Mouse (Mus musculus): ENCODE measurements around the gene Wnk3. TPM values are rescaled to one million over a fixed set of nuclear protein-coding genes. Genes with fewer than 3 reads are reported as not detected.
"Not testable (repeated sequence)": the region's sequence is repeated elsewhere in the genome, so short reads cannot be mapped to it uniquely, and the experiment has no call there.

The Wnk3 gene
- polyA plus RNA-seq (2015; fragmentation: Nextera tagmentation; extraction: Ambion mirVana): 0.98 and 1.0 TPM in 2 replicates

GRCm38 (mm10) chrX:151197778-151198177 is at the start of gene Wnk3:
Gene Wnk3, plus strand, starts transcription at chrX:151198078.
- ATAC-seq (ENCODE audit: extremely low read depth, insufficient number of reproducible peaks, low FRiP score, low TSS enrichment): no peak
- Histone ChIP-seq H3K4me2 (no peak within 1 kb of the TSS), H3K9ac (no peak within 1 kb of the TSS), H3K27ac (replicated peaks) (no peak within 1 kb of the TSS), H3K27me3 (replicated peaks) (no peaks in the 10 kb centered on the region), H3K4me1 (no peaks in the 10 kb centered on the region), H3K36me3 (no peaks in the 10 kb centered on the region), H3K4me3 (no peak within 1 kb of the TSS), H3K9me3 (no peaks in the 10 kb centered on the region)
- WGBS: 78% methylated on average over 2 of the region's 2 CpGs

GRCm38 (mm10) chrX:151158414-151158813 is 39.5 kb upstream of the Wnk3 start:
- H3K4me1 ChIP-seq: no peaks in the 10 kb centered on the region
- no peak for ATAC-seq (ENCODE audit: extremely low read depth, insufficient number of reproducible peaks, low FRiP score, low TSS enrichment)
- H3K4me2 ChIP-seq: no peak overlapping the region
- H3K4me3 ChIP-seq: no peak overlapping the region
- H3K9me3 ChIP-seq: no peaks in the 10 kb centered on the region
- no peak overlapping the region for H3K9ac ChIP-seq
- H3K36me3 ChIP-seq: no peaks in the 10 kb centered on the region
- 33% methylated on average over 6 of the region's 6 CpGs for WGBS
- H3K27me3 ChIP-seq (replicated peaks): no peaks in the 10 kb centered on the region
- no peak overlapping the region for H3K27ac ChIP-seq (replicated peaks)

- no peaks in the 10 kb centered on the region for H3K27me3 ChIP-seq (replicated peaks)
- no peaks in the 10 kb centered on the region for H3K4me1 ChIP-seq
- H3K9ac ChIP-seq: peak overlapping the region; percentile 68
- no peaks in the 10 kb centered on the region for H3K9me3 ChIP-seq
- H3K4me2 ChIP-seq: peak overlapping the region; percentile 68
- ATAC-seq (ENCODE audit: extremely low read depth, insufficient number of reproducible peaks, low FRiP score, low TSS enrichment): peak; percentile 39; the same call in 1 of the 2 replicates
- H3K36me3 ChIP-seq: no peaks in the 10 kb centered on the region
- H3K27ac ChIP-seq (replicated peaks): peak overlapping the region; percentile 72; the same call in 1 of the 2 replicates
- peak overlapping the region; percentile 60 for H3K4me3 ChIP-seq
- WGBS: 15% methylated on average over 23 of the region's 25 CpGs
These were observed 29.3 kb upstream of the Wnk3 start for GRCm38 (mm10) chrX:151168438-151169131.

- Histone ChIP-seq H3K4me3 (peak overlapping the region; percentile 60), H3K27me3 (replicated peaks) (no peaks in the 10 kb centered on the region), H3K27ac (replicated peaks) (peak overlapping the region; percentile 72; the same call in 1 of the 2 replicates), H3K9ac (peak overlapping the region; percentile 74), H3K36me3 (no peaks in the 10 kb centered on the region), H3K4me1 (no peaks in the 10 kb centered on the region), H3K4me2 (peak overlapping the region; percentile 68), H3K9me3 (no peaks in the 10 kb centered on the region)
- peak; percentile 81 for ATAC-seq (ENCODE audit: extremely low read depth, insufficient number of reproducible peaks, low FRiP score, low TSS enrichment)
- 14% methylated on average over 48 of the region's 58 CpGs for WGBS
These were observed 28.5 kb upstream of the Wnk3 start for GRCm38 (mm10) chrX:151169261-151169961.

GRCm38 (mm10) chrX:151173134-151173533 is 24.7 kb upstream of the Wnk3 start:
- not testable (repeated sequence) for H3K4me1 ChIP-seq; H3K9ac ChIP-seq; H3K36me3 ChIP-seq; H3K27ac ChIP-seq (replicated peaks); H3K27me3 ChIP-seq (replicated peaks); H3K4me2 ChIP-seq; H3K9me3 ChIP-seq; H3K4me3 ChIP-seq; ATAC-seq (ENCODE audit: extremely low read depth, insufficient number of reproducible peaks, low FRiP score, low TSS enrichment)
- WGBS: 65% methylated on average over 3 of the region's 3 CpGs

GRCm38 (mm10) chrX:151298329-151298728 is 100.5 kb downstream of the Wnk3 start:
- no peak for ATAC-seq (ENCODE audit: extremely low read depth, insufficient number of reproducible peaks, low FRiP score, low TSS enrichment)
- H3K4me1 ChIP-seq: peaks cover 13% of the 10 kb centered on the region

GRCm38 (mm10) chrX:151313732-151314131 is 115.9 kb downstream of the Wnk3 start:
- 75% methylated on average over 4 of the region's 4 CpGs for WGBS
- Histone ChIP-seq H3K4me2 (no peak overlapping the region), H3K27ac (replicated peaks) (no peak overlapping the region)

More at GRCm38 (mm10) chrX:151298329-151298728, 100.5 kb downstream of the Wnk3 start:
- Histone ChIP-seq H3K36me3 (no peaks in the 10 kb centered on the region), H3K9me3 (no peaks in the 10 kb centered on the region), H3K4me3 (no peak overlapping the region), H3K9ac (no peak overlapping the region), H3K4me2 (no peak overlapping the region), H3K27ac (replicated peaks) (peak overlapping the region; percentile 79), H3K27me3 (replicated peaks) (no peaks in the 10 kb centered on the region)

GRCm38 (mm10) chrX:151333615-151334014 is 135.7 kb downstream of the Wnk3 start:
- H3K9me3 ChIP-seq: no peaks in the 10 kb centered on the region
- H3K9ac ChIP-seq: no peak overlapping the region
- H3K36me3 ChIP-seq: no peaks in the 10 kb centered on the region
- WGBS: 61% methylated on average over 2 of the region's 2 CpGs
- H3K4me2 ChIP-seq: no peak overlapping the region
- no peak for ATAC-seq (ENCODE audit: extremely low read depth, insufficient number of reproducible peaks, low FRiP score, low TSS enrichment)
- no peaks in the 10 kb centered on the region for H3K27me3 ChIP-seq (replicated peaks)
- no peak overlapping the region for H3K27ac ChIP-seq (replicated peaks)
- peaks cover 6% of the 10 kb centered on the region for H3K4me1 ChIP-seq
- H3K4me3 ChIP-seq: no peak overlapping the region

More at GRCm38 (mm10) chrX:151313732-151314131, 115.9 kb downstream of the Wnk3 start:
- ATAC-seq (ENCODE audit: extremely low read depth, insufficient number of reproducible peaks, low FRiP score, low TSS enrichment): no peak
- Histone ChIP-seq H3K36me3 (no peaks in the 10 kb centered on the region), H3K4me1 (no peaks in the 10 kb centered on the region), H3K27me3 (replicated peaks) (peaks cover 3% of the 10 kb centered on the region; the same call in 1 of the 2 replicates), H3K9ac (no peak overlapping the region), H3K4me3 (no peak overlapping the region), H3K9me3 (no peaks in the 10 kb centered on the region)

GRCm38 (mm10) chrX:151337804-151338203 is 139.9 kb downstream of the Wnk3 start:
- Histone ChIP-seq H3K27ac (replicated peaks) (peak overlapping the region; percentile 70), H3K36me3 (no peaks in the 10 kb centered on the region), H3K9me3 (no peaks in the 10 kb centered on the region), H3K4me1 (peaks cover 7% of the 10 kb centered on the region), H3K9ac (no peak overlapping the region), H3K27me3 (replicated peaks) (peaks cover 13% of the 10 kb centered on the region; the same call in 1 of the 2 replicates), H3K4me2 (no peak overlapping the region), H3K4me3 (no peak overlapping the region)
- ATAC-seq (ENCODE audit: extremely low read depth, insufficient number of reproducible peaks, low FRiP score, low TSS enrichment): no peak
- 33% methylated on average over 4 of the region's 4 CpGs for WGBS

GRCm38 (mm10) chrX:151343761-151344500 is 146.1 kb downstream of the Wnk3 start, which contains the start of gene Fam120c:
Gene Fam120c, plus strand, starts transcription at chrX:151344175.
- no peaks in the 10 kb centered on the region for H3K9me3 ChIP-seq
- no peaks in the 10 kb centered on the region for H3K36me3 ChIP-seq
- WGBS: 6% methylated on average over 49 of the region's 56 CpGs
- peaks cover 19% of the 10 kb centered on the region for H3K4me1 ChIP-seq
- H3K27me3 ChIP-seq (replicated peaks): peaks cover 18% of the 10 kb centered on the region; the same call in 1 of the 2 replicates
- peak within 1 kb of the TSS; percentile 76 for H3K4me3 ChIP-seq
- peak; percentile 87 for ATAC-seq (ENCODE audit: extremely low read depth, insufficient number of reproducible peaks, low FRiP score, low TSS enrichment)
- peak within 1 kb of the TSS; percentile 85 for H3K9ac ChIP-seq
- peak within 1 kb of the TSS; percentile 87 for H3K27ac ChIP-seq (replicated peaks)
- H3K4me2 ChIP-seq: peak within 1 kb of the TSS; percentile 77

GRCm38 (mm10) chrX:151344501-151344984 is 146.7 kb downstream of the Wnk3 start:
- WGBS: 13% methylated on average over 28 of the region's 33 CpGs
- ATAC-seq (ENCODE audit: extremely low read depth, insufficient number of reproducible peaks, low FRiP score, low TSS enrichment): peak; percentile 28; the same call in 1 of the 2 replicates
- peaks cover 19% of the 10 kb centered on the region for H3K4me1 ChIP-seq

More at GRCm38 (mm10) chrX:151344501-151344984, 146.7 kb downstream of the Wnk3 start:
- Histone ChIP-seq H3K4me2 (peak overlapping the region; percentile 77), H3K27me3 (replicated peaks) (peaks cover 16% of the 10 kb centered on the region; the same call in 1 of the 2 replicates), H3K36me3 (no peaks in the 10 kb centered on the region), H3K4me3 (peak overlapping the region; percentile 76), H3K27ac (replicated peaks) (peak overlapping the region; percentile 87), H3K9me3 (no peaks in the 10 kb centered on the region), H3K9ac (peak overlapping the region; percentile 85)

Data from heart, embryonic 13.5 days (tissue).